Mouse (Mus musculus) small intestine, adult 2 months (tissue): ENCODE data around the gene Abhd12. TPM values are rescaled to one million over a fixed set of nuclear protein-coding genes. Genes with fewer than 3 reads are reported as not detected.
A peak's percentile ranks its signal among the peaks of the same experiment; 100 is the strongest.

Experiments
- H3K27ac ChIP-seq: fragments of 200-500 bp; 2 replicates; pipeline ENCODE4 v1.5.1; 2012; ENCODE audit warnings: low read depth, low read length, control low read depth, inconsistent platforms; ENCODE audit not compliant: insufficient read depth
- H3K27me3 ChIP-seq: fragments of 200-500 bp; 2 replicates; pipeline ENCODE4 v1.6.1; 2012; ENCODE audit warnings: mild to moderate bottlenecking, moderate library complexity, low read length, inconsistent platforms; ENCODE audit not compliant: control insufficient read depth, insufficient read depth
- H3K36me3 ChIP-seq: fragments of 200-500 bp; 2 replicates; pipeline ENCODE4 v1.6.1; 2012; ENCODE audit warnings: mild to moderate bottlenecking, low read length, control low read depth, inconsistent platforms; ENCODE audit not compliant: control insufficient read depth, insufficient read depth
- H3K4me1 ChIP-seq: fragments of 200-500 bp; 2 replicates; pipeline ENCODE4 v1.6.1; 2012; ENCODE audit warnings: low read length, inconsistent platforms, mixed read lengths; ENCODE audit not compliant: control insufficient read depth, insufficient read depth, insufficient read length
- H3K4me3 ChIP-seq: fragments of 200-500 bp; 2 replicates; pipeline ENCODE4 v1.5.1; 2012; ENCODE audit warnings: low read depth, mild to moderate bottlenecking, control low read depth, inconsistent platforms, low read length, moderate library complexity
- CTCF ChIP-seq: fragments of 200-500 bp; IDR thresholded peaks from 2 replicates; pipeline ENCODE4 v1.5.1; 2012; ENCODE audit warnings: low read depth, mild to moderate bottlenecking, control low read depth, inconsistent platforms, low read length, moderate library complexity, mixed read lengths; ENCODE audit not compliant: insufficient replicate concordance, insufficient read length; ENCODE audit errors: extremely low read depth
- POLR2A ChIP-seq: fragments of 200-500 bp; IDR thresholded peaks from 2 replicates; pipeline ENCODE4 v1.6.1; 2012; ENCODE audit warnings: low read depth, mild to moderate bottlenecking, control low read depth, inconsistent platforms, low read length, moderate library complexity
- WGBS: fragments of 180-500 bp; shearing (Covaris S2); methylation state at CpG from one replicate; pipeline ENCODE4 v1.1.7; 2018; 5-methylcytosine and 5-hydroxymethylcytosine counted together
- polyA plus RNA-seq: library from polyadenylated mRNA; depleted of rRNA; stranded (reverse); fragments of >200 nt; gene quantifications from 2 replicates; pipeline ENCODE4 v1.2.3, GENCODE M21; 2012; rRNA removed

The Abhd12 gene
- polyA plus RNA-seq, 1 experiment = 85.9 TPM

DNA sequence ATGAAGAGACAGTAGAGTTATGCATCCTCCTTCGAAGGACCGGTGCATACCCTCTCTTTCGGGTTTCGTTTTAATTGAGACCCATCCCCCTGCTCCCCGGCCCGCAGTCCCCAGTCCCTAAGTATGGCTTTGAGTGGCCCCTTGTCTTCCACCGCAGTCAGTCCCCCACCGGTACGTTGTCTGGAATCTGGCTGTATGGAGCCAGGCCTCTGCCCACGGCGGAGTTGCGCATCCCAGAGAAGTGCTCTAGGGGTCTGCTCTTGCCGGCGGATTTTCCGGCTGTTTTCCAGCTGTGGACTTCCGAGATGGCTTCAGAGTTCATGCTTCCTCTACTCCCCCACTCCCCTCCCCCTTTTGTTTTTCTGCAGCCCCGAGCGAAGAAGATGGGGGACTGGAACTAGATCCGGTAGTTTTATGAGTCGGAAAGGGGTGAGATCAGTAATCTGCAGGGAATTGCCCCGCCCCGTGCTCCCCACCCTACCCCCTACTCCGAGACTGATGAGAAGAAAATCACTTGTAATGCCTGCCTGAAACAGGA is 117.2 kb downstream of the Abhd12 start:
- H3K27me3 ChIP-seq = no peaks in the 10 kb centered on the region
- H3K27ac ChIP-seq = no peak overlapping the region
- 3% methylated on average over 23 of the region's 23 CpGs for WGBS
- TF ChIP-seq CTCF = no peak
- no peak for TF ChIP-seq POLR2A
- H3K4me1 ChIP-seq = no peaks in the 10 kb centered on the region
- H3K4me3 ChIP-seq = peak overlapping the region; percentile 85
- 0 out of 2 replicates have a peak, but pooled peaks cover under 1% of the 10 kb centered on the region for H3K36me3 ChIP-seq

DNA sequence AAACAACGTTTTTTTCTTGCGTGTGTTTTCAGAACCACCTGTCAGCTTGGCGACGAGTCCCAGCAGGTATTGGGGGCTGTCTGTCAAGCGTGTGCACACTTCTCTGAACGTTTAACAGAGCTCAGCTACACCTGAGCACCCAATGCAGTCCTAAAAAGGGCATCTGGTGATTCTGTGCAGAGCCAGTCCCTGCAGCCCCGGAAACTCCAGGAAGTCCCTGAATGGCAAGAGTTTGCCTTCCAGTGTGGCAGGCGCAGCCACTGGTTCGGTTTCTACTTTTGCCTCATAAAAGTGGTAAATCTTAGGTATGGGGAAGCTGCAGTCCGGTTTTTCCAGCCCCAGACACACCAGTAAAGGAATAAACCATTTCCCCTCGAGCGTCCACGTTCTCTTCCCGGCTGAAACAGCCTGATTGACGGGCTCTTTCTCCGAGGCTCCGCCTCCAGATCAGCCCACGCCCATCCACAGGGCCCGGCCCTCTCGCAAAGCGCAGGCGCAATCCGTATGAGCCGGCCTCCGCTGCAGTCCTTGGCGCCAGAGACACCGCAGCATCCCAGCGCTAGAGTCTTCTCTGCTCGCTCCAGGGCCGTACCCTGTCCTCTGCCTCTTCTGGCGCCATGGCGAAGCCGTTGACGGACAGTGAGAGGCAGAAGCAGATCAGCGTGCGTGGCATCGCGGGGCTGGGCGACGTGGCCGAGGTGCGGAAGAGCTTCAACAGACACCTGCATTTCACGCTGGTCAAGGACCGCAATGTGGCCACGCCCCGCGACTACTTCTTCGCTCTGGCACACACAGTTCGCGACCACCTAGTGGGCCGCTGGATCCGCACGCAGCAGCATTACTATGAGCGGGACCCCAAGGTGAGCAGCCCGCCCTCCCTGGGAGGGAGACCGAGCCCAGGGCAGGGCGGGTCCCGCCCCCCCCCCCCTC is 118.0 kb downstream of the Abhd12 start, which contains the start of gene Pygb:
TSS of gene Pygb (plus strand) at position 485 of the 930 bp plus-strand sequence.
- H3K27ac ChIP-seq = peak within 1 kb of the TSS; percentile 39
- H3K36me3 ChIP-seq = no peaks in the 10 kb centered on the region
- no peaks in the 10 kb centered on the region for H3K4me1 ChIP-seq
- under 1% methylated on average over 57 of the region's 58 CpGs for WGBS
- no peaks in the 10 kb centered on the region for H3K27me3 ChIP-seq
- H3K4me3 ChIP-seq = peak within 1 kb of the TSS; percentile 85
- TF ChIP-seq POLR2A = peak; percentile 51; the same call in 1 of the 2 replicates
- no peak for TF ChIP-seq CTCF

DNA sequence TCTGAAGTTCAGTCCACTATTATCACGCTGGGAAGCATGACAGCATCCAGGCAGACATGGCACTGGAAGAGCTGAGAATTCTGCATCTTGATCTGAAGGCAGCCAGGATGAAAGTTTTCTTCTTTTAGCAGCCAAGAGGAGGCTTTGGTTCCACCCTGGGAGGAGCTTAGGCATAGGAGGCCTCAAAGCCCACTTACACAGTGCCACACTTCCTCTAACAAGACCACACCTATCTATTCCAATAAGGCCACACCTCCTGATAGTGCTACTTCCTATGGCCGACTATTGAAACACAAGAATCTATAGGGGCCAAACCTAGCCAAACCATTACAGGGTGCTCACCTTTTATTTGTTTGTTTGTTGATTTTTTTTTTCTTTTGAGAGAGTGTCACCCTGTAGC is 121.7 kb downstream of the Abhd12 start:
- no peaks in the 10 kb centered on the region for H3K36me3 ChIP-seq
- no peak overlapping the region for H3K27ac ChIP-seq
- peaks cover 3% of the 10 kb centered on the region for H3K4me1 ChIP-seq
- TF ChIP-seq POLR2A (no peak), CTCF (no peak)
- H3K27me3 ChIP-seq = no peaks in the 10 kb centered on the region
- no peak overlapping the region for H3K4me3 ChIP-seq
- 69% methylated on average over 2 of the region's 2 CpGs for WGBS

Other genes starting within 250 kb of the Abhd12 start
- 133 and 151 TPM in 2 replicates for gene Acss1, start 236.2 kb downstream of the Abhd12 start, polyA plus RNA-seq
- gene Vsx1, start 215.4 kb downstream of the Abhd12 start, polyA plus RNA-seq = not detected in 2 replicates
- 11.3 and 19.8 TPM in 2 replicates for gene Entpd6, start 155.7 kb downstream of the Abhd12 start, polyA plus RNA-seq
- gene Pygb, start 118.0 kb downstream of the Abhd12 start, polyA plus RNA-seq = 15.6 and 20.5 TPM in 2 replicates
- 0.66 and 1.0 TPM in 2 replicates for gene Gins1, start 659 bp upstream of the Abhd12 start, polyA plus RNA-seq
- 0.43 and 0.84 TPM in 2 replicates for gene Ninl, start 134.6 kb upstream of the Abhd12 start, polyA plus RNA-seq
- 0.95 and 1.5 TPM in 2 replicates for gene Nanp, start 134.7 kb upstream of the Abhd12 start, polyA plus RNA-seq
- not detected in 2 replicates for gene Gm14151, start 187.6 kb upstream of the Abhd12 start, polyA plus RNA-seq
- gene Gm14147, start 193.5 kb upstream of the Abhd12 start, polyA plus RNA-seq = not detected in 2 replicates